Comparison of ENCODE assay signal across 9 mouse cellular contexts in genomic region chr19:23145575-23145974, GRCm38 (mm10). TPM values are rescaled to one million over a fixed set of nuclear protein-coding genes. Genes with fewer than 3 reads are reported as not detected.
DNase-seq lines count a peak whose midpoint lies in the region; TF ChIP-seq lines count a peak whose summit lies in the region.
"Not testable (repeated sequence)": the region's sequence is repeated elsewhere in the genome, so short reads cannot be mapped to it uniquely, and the experiment has no call there.
"Had no signal": no experiment of that assay in that cellular context is flagged by ENCODE, and none has a peak within 500 bp of the region (broad histone marks: within the 10 kb centered on the region; RNA-seq: fewer than 3 reads in every experiment).

No protein-coding gene starts in this region.

- not testable (repeated sequence) for H3K4me1 ChIP-seq in ES-Bruce4 (ENCODE audit: control insufficient read depth, insufficient read depth, low read length)
- H3K4me1 ChIP-seq in brown adipose tissue, adult 24 weeks (ENCODE audit: control insufficient read depth, insufficient read depth, insufficient read length, low read length), result peaks cover 45% of the 10 kb centered on the region
- H3K4me1 ChIP-seq in cortical plate, adult 2 months (ENCODE audit: control insufficient read depth, insufficient read depth, low read length), result peaks cover 17% of the 10 kb centered on the region
- H3K4me1 ChIP-seq in kidney, adult 2 months (ENCODE audit: control insufficient read depth, insufficient read depth, low read length), result peaks cover 49% of the 10 kb centered on the region
- peaks cover 42% of the 10 kb centered on the region for H3K4me1 ChIP-seq in liver, adult 2 months (ENCODE audit: control insufficient read depth, insufficient read depth, low read length)
- H3K4me1 ChIP-seq in megakaryocyte, embryonic 14.5 days, result peaks cover 80% of the 10 kb centered on the region
- H3K4me1 ChIP-seq in testis, adult 2 months (ENCODE audit: control insufficient read depth, insufficient read depth, low read length), result peaks cover 19% of the 10 kb centered on the region

- not testable (repeated sequence) for H3K9me3 ChIP-seq in ES-Bruce4 (replicated peaks; ENCODE audit: control insufficient read depth, insufficient read depth, low read length, poor library complexity, severe bottlenecking); megakaryocyte, embryonic 14.5 days

- H3K36me3 ChIP-seq in ES-Bruce4 (ENCODE audit: control insufficient read depth, insufficient read depth, low read length, poor library complexity, severe bottlenecking), result peaks cover 41% of the 10 kb centered on the region
- not testable (repeated sequence) for H3K36me3 ChIP-seq in kidney, adult 2 months (ENCODE audit: control insufficient read depth, insufficient read depth, low read length); liver, adult 2 months (ENCODE audit: control insufficient read depth, insufficient read depth, low read length); testis, adult 2 months (ENCODE audit: control insufficient read depth, insufficient read depth, low read length)
- H3K36me3 ChIP-seq in megakaryocyte, embryonic 14.5 days (replicated peaks; ENCODE audit: low read length), result peaks cover 41% of the 10 kb centered on the region

- WGBS in kidney, adult 2 months, result 50% methylated on average over 7 of the region's 7 CpGs
- 60% methylated on average over 7 of the region's 7 CpGs for WGBS in liver, adult 2 months

- peaks cover 82% of the 10 kb centered on the region for H3K79me2 ChIP-seq in liver, adult 2 months (ENCODE audit: control insufficient read depth, insufficient read depth, low read length)

- not testable (repeated sequence) for TF ChIP-seq POLR2A in ES-Bruce4 (IDR thresholded peaks at IDR 0.05; ENCODE audit: insufficient read depth, low read length); cortical plate, adult 2 months (IDR thresholded peaks at IDR 0.05; ENCODE audit: extremely low read depth, insufficient read depth, low read length); kidney, adult 2 months (IDR thresholded peaks at IDR 0.05; ENCODE audit: low read depth, low read length); liver, adult 2 months (IDR thresholded peaks at IDR 0.05; ENCODE audit: extremely low read depth, insufficient read depth, low read length); testis, adult 2 months (IDR thresholded peaks at IDR 0.05; ENCODE audit: control insufficient read depth, low read depth, low read length)

- peak overlapping the region; percentile 32 for H3K4me3 ChIP-seq in ES-Bruce4 (ENCODE audit: low read depth, low read length)
- H3K4me3 ChIP-seq in brown adipose tissue, adult 24 weeks (ENCODE audit: insufficient read depth, low read depth, low read length), result 0 out of 2 replicates have a peak overlapping the region, but pooled peaks have one; percentile 29
- H3K4me3 ChIP-seq in cortical plate, adult 2 months (ENCODE audit: insufficient read depth, low read length), result peak overlapping the region; percentile 11; the same call in 1 of the 2 replicates
- peak overlapping the region; percentile 10; the same call in 1 of the 2 replicates for H3K4me3 ChIP-seq in kidney, adult 2 months (ENCODE audit: insufficient read depth, low read depth, low read length)
- H3K4me3 ChIP-seq in liver, adult 2 months (ENCODE audit: insufficient read depth, low read depth, low read length), result not testable (repeated sequence)
- H3K4me3 ChIP-seq in megakaryocyte, embryonic 14.5 days (replicated peaks), result peak overlapping the region; percentile 87
- H3K4me3 ChIP-seq in testis, adult 2 months (ENCODE audit: control insufficient read depth, low read depth, low read length), result peak overlapping the region; percentile 38

- H3K27ac ChIP-seq in ES-Bruce4 (ENCODE audit: insufficient read depth, low read length); brown adipose tissue, adult 24 weeks (replicated peaks; ENCODE audit: low read depth, low read length); liver, adult 2 months (replicated peaks; ENCODE audit: insufficient read depth, low read depth, low read length); testis, adult 2 months (ENCODE audit: control insufficient read depth, insufficient read depth, low read depth, low read length): not testable (repeated sequence)
- peak overlapping the region; percentile 89; the same call in 1 of the 2 replicates for H3K27ac ChIP-seq in cortical plate, adult 2 months (ENCODE audit: insufficient read depth, low read length)
- H3K27ac ChIP-seq in kidney, adult 2 months (ENCODE audit: insufficient read depth, low read depth, low read length), result peak overlapping the region; percentile 53; the same call in 1 of the 2 replicates

- peak overlapping the region; percentile 57 for H3K9ac ChIP-seq in ES-Bruce4 (ENCODE audit: low read depth, poor library complexity, severe bottlenecking)
- H3K9ac ChIP-seq in liver, adult 2 months (ENCODE audit: low read depth, low read length), result not testable (repeated sequence)

- not testable (repeated sequence) for H3K27me3 ChIP-seq in ES-Bruce4 (ENCODE audit: control insufficient read depth, insufficient read depth, low read length, poor library complexity, severe bottlenecking); kidney, adult 2 months (replicated peaks; ENCODE audit: control insufficient read depth, insufficient read depth, low read length); liver, adult 2 months (ENCODE audit: control insufficient read depth, insufficient read depth, low read length); megakaryocyte, embryonic 14.5 days (replicated peaks); testis, adult 2 months (ENCODE audit: control insufficient read depth, insufficient read depth, low read length)

- TF ChIP-seq EP300 in ES-Bruce4 (IDR thresholded peaks at IDR 0.05; ENCODE audit: insufficient read depth, low read depth, low read length), result not testable (repeated sequence)

- peak; percentile 92 for DNase-seq in heart, adult 11 months
- not testable (repeated sequence) for DNase-seq in kidney, adult 2 months
- DNase-seq in liver, adult 2 months (ENCODE audit: extremely low read depth, low read depth, low spot score), result peak; percentile 6

- not testable (repeated sequence) for TF ChIP-seq CTCF in ES-Bruce4 (IDR thresholded peaks at IDR 0.05; ENCODE audit: low read depth, low read length); cortical plate, adult 2 months (IDR thresholded peaks at IDR 0.05; ENCODE audit: extremely low read depth, insufficient read depth, low read length); kidney, adult 2 months (conservative IDR thresholded peaks at IDR 0.05; ENCODE audit: insufficient read depth, insufficient read length, low read depth, low read length); liver, adult 2 months (IDR thresholded peaks at IDR 0.05; ENCODE audit: low read depth, low read length); testis, adult 2 months (IDR thresholded peaks at IDR 0.05; ENCODE audit: control insufficient read depth, insufficient read depth, insufficient replicate concordance, low read depth, low read length)

RNA-seq across cellular contexts. Expression of gene Klf9, which starts 4.5 kb away (rescaled TPM):
- 73.8 and 77.1 TPM in 2 replicates for polyA plus RNA-seq in ES-Bruce4 (2011; ENCODE audit: insufficient read depth, insufficient read length, low read depth, missing spikeins)
- 61.4 and 63.8 TPM in 2 replicates for polyA plus RNA-seq in brown adipose tissue, adult 24 weeks (2012; ENCODE audit: insufficient read depth, insufficient read length, missing spikeins)
- polyA plus RNA-seq in cortical plate, adult 2 months (2012; rRNA removed), result 112 and 121 TPM in 2 replicates
- 59.3 and 62.3 TPM in 2 replicates for polyA plus RNA-seq in kidney, adult 2 months (2012; rRNA removed)
- total RNA-seq in liver, adult 2 months (2014; rRNA removed), result 75.0 and 81.6 TPM in 2 replicates
- polyA plus RNA-seq in liver, adult 2 months (2012; rRNA removed), result 32.4 and 32.7 TPM in 2 replicates
- 4.7 and 12.2 TPM in 2 replicates for polyA plus RNA-seq in megakaryocyte, embryonic 14.5 days (2012; ENCODE audit: insufficient read depth, low replicate concordance)
- 19.7 and 21.4 TPM in 2 replicates for polyA plus RNA-seq in testis, adult 2 months (2012; rRNA removed)
- total RNA-seq: CH12.LX had no signal
